Mouse (Mus musculus): ENCODE results near the gene Tma7.

The Tma7 gene

DNA sequence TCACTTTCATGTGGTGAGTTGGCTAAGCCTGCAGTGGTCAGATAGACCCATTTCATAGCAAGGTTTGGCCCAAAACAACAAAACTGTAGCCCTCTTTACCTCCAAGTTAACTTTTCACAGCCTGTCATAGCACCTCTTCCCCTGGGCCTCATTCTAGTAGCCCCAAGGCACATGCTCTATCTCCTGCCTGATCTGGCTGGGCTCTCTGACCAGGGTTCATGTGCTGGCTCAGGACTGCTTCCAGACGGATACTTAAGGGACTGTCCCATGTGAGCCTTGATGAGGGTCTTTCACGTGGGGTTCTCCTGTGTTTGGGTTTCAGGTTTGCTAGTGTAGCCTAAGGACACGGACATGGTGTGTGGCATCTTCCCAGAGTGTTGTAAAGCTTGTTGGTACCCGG lies 42.7 kb downstream of the Tma7 start:
- DNase-seq, result no peak

DNA sequence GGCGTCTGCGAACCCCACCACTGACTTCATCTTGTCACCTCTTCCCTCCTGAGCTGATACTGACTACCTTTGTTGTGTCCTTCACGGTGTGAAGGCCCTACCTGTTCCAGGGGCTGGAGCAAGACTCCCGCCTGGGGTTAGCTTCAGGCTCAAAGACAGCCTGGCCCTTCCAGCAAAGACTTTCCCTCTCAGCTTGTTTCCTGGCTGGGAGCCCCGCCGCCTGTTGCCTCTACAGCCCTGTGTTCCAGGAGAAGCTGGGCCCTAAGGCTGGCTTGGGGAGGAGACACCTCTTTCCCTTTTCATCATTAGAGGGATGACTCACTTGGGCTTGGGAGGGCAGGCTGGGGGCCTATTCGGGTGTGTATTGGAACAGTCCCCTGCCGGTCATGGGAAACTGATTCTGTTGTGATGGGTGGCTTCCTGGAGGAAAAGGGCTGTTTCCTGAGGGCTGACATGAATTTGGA lies 43.5 kb downstream of the Tma7 start:
- peak; percentile 70 to 71 for DNase-seq

DNA sequence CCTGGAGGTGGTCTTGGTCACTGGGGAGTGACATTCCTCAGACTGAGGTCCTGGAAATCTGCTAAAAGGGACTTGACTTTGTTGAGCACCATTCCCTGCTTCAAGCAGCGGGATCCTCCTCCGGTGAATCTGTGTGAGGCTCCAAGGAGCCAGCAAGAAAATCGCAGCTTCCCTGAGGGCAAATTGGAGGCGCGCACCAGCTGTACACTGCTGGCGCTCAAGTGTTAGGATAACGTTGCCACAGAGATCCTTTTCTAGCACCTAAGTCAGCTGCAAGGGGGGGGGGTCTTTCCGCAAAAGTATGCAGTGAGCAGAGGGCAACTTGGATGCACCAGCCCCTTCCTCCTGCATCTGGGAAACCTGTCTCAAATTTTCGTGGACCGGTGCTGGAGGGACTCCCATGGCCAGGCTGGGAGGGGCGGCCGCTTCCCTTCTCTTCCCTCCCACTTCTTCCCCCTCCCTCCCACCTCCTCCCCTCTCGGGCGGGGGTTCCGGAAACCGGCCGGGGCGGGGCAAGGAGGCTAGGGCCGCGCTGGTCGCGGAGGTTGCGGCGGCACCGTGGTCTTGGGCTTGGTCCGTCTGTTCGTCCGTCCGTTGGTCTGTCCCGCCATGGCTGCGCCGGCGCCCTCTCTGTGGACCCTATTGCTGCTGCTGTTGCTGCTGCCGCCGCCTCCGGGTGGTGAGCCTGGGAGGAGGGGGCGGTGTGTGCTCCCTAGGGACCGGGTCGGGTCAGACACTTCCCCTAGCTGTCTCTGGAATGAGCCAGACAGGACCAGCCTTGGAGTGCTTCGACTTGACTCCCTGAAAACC lies 44.1 kb downstream of the Tma7 start, which contains the start of gene Shisa5:
TSS of gene Shisa5 (plus strand) at position 480 of the 810 bp plus-strand sequence.
- DNase-seq, result peak; percentile 53 to 68

DNA sequence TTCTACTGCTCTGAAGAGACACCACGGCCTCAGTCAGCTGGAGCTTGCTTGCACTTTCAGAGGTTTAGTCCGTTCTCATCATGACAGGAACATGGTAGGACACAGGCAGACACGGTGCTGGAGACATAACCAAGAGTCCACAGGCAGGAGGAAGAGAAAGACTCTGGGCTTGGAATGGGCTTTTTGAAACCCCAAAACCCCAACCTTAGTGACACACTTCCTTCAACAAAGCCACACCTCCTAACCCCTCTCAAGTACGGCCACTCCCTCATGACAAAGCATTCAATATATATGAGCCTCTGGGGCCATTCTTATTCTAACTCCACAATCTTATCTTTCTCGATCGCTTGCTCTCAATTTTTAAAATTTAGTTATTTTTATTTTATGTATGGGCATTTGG lies 50.0 kb downstream of the Tma7 start:
- DNase-seq, result no peak

DNA sequence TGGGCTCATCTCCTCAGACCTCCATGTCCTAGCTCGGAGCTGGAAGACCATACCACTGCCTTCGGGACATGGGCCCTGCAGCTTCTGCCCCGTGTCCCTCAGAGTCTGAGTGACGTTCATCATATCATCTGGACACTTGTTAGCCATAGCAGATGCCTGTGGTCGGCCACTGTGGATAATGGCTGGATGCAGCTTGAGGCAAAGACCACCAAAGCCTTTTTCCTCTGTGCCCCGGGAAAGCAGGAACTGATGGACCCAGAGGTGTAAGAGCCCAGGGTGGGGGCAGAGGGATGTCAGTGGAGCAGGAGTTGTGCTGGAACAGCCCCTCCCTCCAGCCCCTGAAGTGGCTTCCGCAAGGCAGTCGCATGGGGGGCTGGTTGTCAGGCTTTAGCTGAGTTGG lies 50.7 kb downstream of the Tma7 start:
- no peak for DNase-seq

DNA sequence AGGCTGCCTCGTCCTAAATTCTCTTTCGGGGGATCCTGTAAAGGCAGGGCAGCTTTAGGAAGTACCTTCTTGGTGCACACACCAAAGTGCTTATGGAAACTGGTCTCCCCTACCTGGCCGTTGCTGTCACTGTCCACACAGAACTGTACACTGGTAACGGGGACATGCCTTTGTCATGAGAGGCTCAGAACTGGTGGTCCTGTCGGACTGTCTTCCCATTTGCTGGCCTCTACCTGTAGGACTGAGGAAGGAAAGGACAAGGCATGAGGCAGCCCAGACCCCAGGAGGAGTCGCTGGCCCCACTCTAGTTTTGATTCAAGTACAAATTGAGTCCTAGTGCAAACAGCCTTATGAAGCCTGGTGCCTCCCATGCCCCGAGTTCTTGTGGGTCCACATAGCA lies 51.4 kb downstream of the Tma7 start:
- no peak for DNase-seq

DNA sequence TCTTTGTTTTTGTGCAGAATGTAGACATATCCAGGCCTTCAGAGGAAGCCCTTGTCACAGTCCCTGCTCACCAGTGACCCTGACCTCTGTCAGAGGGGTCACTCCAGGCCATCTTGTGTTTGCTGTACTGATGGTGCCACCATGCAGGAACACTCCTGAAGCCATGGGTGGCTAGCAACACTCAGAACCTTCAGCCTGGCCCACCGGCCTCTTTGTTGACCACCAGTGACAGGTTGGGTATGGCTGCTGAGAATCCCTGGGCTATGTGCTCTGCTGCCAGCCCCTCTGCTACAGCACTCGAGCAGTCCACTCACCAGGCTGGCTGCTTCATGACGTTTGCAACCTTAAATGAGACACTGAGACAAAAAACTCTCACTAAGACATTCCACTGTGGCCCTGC lies 52.1 kb downstream of the Tma7 start:
- no peak for DNase-seq

DNA sequence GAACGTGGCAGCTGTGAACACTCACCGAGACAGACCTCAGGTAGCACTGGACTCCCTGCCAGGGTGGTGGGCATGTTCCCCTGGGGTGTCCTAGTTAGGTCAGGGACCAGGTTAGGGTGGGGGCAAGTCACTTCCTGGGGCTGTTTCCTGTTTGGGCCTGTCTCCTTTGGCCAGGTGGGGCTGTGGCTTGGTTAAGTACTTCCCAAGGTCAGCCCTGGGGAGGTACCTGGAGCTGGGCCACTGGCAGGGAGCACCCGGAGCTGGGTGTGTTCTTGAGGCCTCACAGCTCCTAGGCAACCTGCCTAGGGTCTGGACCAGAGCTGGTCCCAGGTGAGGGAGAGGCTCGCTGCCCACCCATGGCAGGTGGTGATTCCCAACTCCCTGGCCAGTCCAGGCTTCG lies 53.5 kb downstream of the Tma7 start:
- DNase-seq, result no peak

DNA sequence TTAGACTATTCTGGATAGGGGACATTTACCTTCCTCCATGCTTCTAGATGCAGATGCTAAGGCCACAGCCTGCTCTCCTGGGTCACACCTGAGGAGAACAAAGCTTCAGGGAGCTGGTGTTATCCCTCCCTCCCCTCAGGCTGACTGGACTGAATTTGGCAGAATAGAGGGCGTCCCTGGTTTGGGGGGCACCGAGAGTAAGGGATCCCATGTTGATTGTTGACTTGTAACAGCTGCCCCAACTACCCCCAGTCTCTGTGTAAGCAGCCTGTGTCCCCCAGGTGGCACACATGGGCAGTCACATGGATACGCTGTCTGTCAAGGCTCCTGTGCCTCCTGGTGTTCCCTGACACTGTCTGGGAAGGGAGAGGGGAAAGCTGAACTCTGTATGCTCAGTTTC lies 54.0 kb downstream of the Tma7 start:
- no peak for DNase-seq

DNA sequence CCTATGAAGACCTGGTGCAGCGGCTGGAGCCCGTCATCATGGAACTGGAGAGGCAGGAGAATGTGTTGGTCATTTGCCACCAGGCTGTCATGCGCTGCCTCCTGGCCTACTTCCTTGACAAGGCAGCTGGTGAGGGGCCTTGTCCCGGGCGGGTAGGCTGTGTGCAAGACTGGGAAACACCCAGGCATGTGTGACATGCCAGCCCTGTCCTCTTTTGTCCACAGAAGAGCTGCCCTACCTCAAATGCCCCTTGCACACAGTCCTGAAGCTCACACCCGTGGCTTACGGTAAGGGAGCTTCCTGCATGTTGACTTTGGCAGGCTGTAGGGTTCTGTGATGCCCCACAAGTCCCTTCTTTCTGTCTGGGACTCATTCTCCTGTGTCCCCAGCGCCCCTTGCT lies 54.9 kb downstream of the Tma7 start:
- DNase-seq, result peak; percentile 29 to 70
